Mouse (Mus musculus): ENCODE results near the gene Lrrc3c. TPM values are rescaled to one million over a fixed set of nuclear protein-coding genes. Genes with fewer than 3 reads are reported as not detected.

Gene Lrrc3c
- polyA plus RNA-seq (2012), result 0.12 TPM in 1 of 2 replicates, not detected in the other

DNA sequence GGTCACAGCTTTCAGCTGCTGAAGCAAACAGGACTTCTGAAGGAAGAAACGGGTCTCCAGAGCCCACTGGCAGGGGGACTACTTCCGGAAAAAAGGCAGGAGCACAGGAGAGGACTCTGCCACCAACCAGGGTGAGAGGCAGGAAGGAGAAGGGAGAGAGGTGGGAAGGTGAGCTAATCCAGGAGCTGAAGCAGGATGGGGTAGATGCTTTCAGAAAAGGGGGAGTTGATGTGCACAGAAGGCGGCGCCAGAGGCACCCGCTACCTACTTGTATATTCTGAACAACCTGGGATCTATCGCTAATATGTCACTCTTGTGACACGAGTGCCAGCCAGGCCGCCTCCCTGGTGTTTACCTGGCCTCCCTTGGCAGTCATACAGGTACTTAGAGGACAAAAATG lies at the start of gene Lrrc3c:
Lrrc3c (plus strand) TSS at position 301 of the 400 bp plus-strand sequence.

DNA sequence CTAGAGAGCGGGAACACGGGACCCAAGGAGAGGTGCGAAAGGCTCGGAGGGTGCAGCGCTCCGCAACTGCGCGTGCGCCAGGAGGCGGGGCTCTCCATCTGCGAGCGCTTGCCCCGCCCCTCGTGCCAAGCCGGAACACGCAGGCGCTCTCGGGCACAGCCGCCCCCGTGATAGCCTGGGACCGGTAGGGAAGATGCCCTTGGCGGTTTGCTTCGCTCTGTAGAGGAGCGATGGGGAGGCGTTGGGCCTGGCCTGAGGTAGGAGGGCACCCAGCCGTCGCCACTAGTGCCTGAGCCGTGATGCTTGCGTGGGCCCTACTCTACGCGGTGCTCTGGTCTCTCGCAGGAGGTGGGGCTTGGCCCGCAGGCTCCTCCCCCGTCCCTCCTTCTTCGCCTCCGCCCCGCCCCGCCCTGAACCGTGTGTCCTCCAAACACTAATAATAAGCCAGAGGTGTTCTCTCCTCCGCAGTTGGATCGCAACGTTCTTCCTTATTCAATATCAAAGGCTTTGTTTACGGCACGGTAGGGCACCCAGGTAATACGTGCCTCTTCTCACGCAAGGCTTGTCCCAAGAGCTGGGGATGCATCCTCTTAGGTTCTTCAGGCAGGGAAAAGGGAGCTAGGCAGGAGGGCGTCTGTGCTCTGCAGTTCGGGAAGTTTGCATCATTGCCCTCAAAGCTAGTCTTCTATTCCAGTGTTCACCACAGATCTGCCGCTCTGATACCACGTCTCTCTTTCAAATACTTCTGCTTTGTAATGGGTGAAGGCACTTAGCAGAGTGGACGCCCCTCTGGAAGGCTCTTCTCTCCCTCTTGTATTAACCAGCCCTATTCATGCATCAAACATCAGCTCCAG lies 46.9 kb upstream of the Lrrc3c start, which contains the start of gene Zpbp2:
Zpbp2 (plus strand) TSS at position 123 of the 854 bp plus-strand sequence.

DNA sequence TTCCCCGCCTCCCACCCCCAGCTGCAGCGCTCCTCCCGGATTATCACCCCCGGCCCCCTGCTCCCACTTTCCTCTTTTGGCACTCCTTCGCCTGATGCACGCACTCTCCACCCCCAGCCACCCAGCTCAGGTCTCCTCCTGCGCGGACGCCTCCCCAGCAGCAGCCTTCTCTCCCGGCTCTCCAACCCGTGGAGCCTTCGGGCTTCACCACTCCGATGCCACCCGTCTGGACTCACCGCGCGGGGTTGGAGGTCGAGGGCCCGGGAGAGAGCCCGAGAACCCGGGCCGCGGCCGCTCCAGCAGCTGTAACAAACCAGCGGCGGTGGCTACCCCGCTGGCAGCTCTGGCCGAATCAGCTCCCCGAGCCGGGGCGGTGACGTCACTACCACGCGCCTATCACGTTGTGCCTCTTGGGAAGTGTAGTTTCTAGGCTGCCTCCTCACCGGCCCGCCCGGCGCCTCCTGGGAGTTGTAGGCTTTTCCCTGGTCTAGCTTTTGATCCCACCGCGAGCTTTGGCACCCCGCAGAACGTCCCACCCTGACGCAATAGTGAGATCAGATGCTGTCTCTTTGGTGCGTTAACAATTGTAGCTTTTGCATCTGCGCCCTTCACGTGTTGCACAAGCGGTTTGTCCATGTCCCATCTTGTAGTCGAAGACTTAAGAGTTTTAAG lies 11.1 kb upstream of the Lrrc3c start, which contains the start of gene Ormdl3:
Ormdl3 (minus strand) TSS at position 477 of the 672 bp plus-strand sequence.

DNA sequence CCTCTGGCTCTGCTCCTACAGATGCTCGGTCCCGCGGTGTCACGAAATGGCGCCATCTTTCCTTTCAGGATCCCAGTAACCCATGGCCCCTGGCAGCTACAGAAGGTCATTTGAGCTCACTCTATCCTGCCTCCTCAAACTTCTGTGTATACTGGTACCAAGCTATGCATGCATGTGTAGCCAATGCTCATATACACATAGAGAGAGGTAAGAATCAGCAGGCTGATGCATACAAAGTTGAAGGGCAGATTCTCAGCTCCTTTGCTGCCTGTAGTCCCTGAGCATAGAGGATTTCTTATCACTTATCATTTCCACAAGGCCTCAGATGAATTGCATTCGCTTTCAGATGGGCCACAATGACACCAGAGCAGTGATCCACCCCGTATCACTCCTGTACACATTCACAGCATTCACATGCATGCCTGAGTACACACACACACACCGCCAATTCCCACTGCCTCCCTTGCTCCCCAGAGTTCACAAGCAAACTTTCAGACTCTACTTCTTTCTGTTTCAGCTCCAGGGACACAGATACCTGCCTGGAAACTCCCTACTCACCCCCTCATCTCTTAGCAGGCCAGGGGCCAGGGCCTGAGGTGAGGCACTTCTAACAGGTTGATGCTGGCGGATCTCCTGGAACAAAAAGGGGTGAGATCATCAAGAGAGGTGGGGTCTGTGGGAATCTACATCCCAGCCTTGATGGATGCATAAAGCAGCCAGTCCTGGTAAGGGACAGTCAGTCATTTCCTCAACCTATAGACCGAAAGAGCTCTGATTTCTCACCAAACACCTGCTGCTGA lies 27.7 kb downstream of the Lrrc3c start, which contains the start of the genes Gm12355 and Gsdma3:
Gm12355 (minus strand) TSS at position 51 of the 800 bp plus-strand sequence.
Gsdma3 (plus strand) TSS at position 750 of the 800 bp plus-strand sequence.

DNA sequence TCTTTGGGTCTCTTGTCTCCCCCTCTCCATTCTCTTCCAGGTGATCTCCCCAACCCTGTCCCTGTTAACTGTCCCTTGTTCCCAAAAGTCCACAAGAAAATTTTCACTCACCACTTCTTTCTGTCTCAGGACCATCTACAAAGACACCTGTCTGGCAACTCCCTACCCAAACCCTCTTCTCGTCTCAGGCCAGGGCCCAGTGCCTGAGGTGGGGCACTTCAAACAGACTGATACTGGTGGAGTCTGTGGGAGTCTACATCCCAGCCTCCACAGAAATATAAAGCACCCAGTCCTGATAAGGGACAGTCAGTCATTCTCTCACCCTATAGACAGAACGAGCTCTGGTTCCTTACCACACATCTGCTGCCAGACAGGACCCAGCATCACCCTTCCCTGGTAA lies 48.4 kb downstream of the Lrrc3c start, which contains the start of gene Gsdma2:
Gsdma2 (plus strand) TSS at position 301 of the 400 bp plus-strand sequence.

Other genes starting within 250 kb of the Lrrc3c start
- gene Ppp1r1b, start 249.9 kb upstream of the Lrrc3c start, polyA plus RNA-seq (2012), result 0.09 TPM in 1 of 2 replicates, not detected in the other
- 35.9 and 43.7 TPM in 2 replicates for gene Stard3, start 239.9 kb upstream of the Lrrc3c start, polyA plus RNA-seq (2012)
- 0.26 TPM in 1 of 2 replicates, not detected in the other for gene Tcap, start 214.5 kb upstream of the Lrrc3c start, polyA plus RNA-seq (2012)
- gene Pnmt, start 211.8 kb upstream of the Lrrc3c start, polyA plus RNA-seq (2012), result not detected in 2 replicates
- 13.2 and 14.3 TPM in 2 replicates for gene Pgap3, start 197.8 kb upstream of the Lrrc3c start, polyA plus RNA-seq (2012)
- gene Erbb2, start 185.8 kb upstream of the Lrrc3c start, polyA plus RNA-seq (2012), result not detected in 2 replicates
- gene Mien1, start 159.3 kb upstream of the Lrrc3c start, polyA plus RNA-seq (2012), result 57.5 and 63.4 TPM in 2 replicates
- gene Grb7, start 151.9 kb upstream of the Lrrc3c start, polyA plus RNA-seq (2012), result 0.75 and 2.6 TPM in 2 replicates
- 0.79 and 0.83 TPM in 2 replicates for gene Ikzf3, start 52.3 kb upstream of the Lrrc3c start, polyA plus RNA-seq (2012)
- 0.17 and 0.28 TPM in 2 replicates for gene Zpbp2, start 47.2 kb upstream of the Lrrc3c start, polyA plus RNA-seq (2012)
- 22.3 and 28.1 TPM in 2 replicates for gene Ormdl3, start 10.9 kb upstream of the Lrrc3c start, polyA plus RNA-seq (2012)
- not detected in 2 replicates for gene Gm12355, start 27.4 kb downstream of the Lrrc3c start, polyA plus RNA-seq (2012)
- not detected in 2 replicates for gene Gsdma3, start 28.1 kb downstream of the Lrrc3c start, polyA plus RNA-seq (2012)
- not detected in 2 replicates for gene Gsdma2, start 48.5 kb downstream of the Lrrc3c start, polyA plus RNA-seq (2012)
- gene Gsdma, start 66.1 kb downstream of the Lrrc3c start, polyA plus RNA-seq (2012), result 0.05 TPM in 1 of 2 replicates, not detected in the other
- 145 and 178 TPM in 2 replicates for gene Psmd3, start 84.3 kb downstream of the Lrrc3c start, polyA plus RNA-seq (2012)
- gene Csf3, start 103.0 kb downstream of the Lrrc3c start, polyA plus RNA-seq (2012), result 0.08 and 0.45 TPM in 2 replicates
- 92.5 and 107 TPM in 2 replicates for gene Med24, start 131.1 kb downstream of the Lrrc3c start, polyA plus RNA-seq (2012)
- 76.8 and 81.3 TPM in 2 replicates for gene Thra, start 142.3 kb downstream of the Lrrc3c start, polyA plus RNA-seq (2012)
- 6.6 and 10.2 TPM in 2 replicates for gene Nr1d1, start 177.0 kb downstream of the Lrrc3c start, polyA plus RNA-seq (2012)
- gene Msl1, start 197.2 kb downstream of the Lrrc3c start, polyA plus RNA-seq (2012), result 72.9 and 73.6 TPM in 2 replicates
- 35.5 and 41.4 TPM in 2 replicates for gene Casc3, start 206.6 kb downstream of the Lrrc3c start, polyA plus RNA-seq (2012)
- 0.75 and 1.0 TPM in 2 replicates for gene Rapgefl1, start 238.5 kb downstream of the Lrrc3c start, polyA plus RNA-seq (2012)